Mouse (Mus musculus) thymus, adult 2 months (tissue): ENCODE measurements around the gene Calr.

Source experiments
- CTCF ChIP-seq: fragments of 200-500 bp; IDR thresholded peaks from 2 replicates; pipeline ENCODE4 v1.5.1; 2012; ENCODE audit warnings: mild to moderate bottlenecking, control low read depth, low read length, moderate library complexity, borderline replicate concordance; ENCODE audit not compliant: control insufficient read depth, poor library complexity, insufficient read depth; ENCODE audit errors: extremely low read depth
- POLR2A ChIP-seq: fragments of 200-500 bp; IDR thresholded peaks from 2 replicates; pipeline ENCODE4 v1.6.1; 2012; ENCODE audit warnings: mild to moderate bottlenecking, low read length, control low read depth, moderate library complexity; ENCODE audit not compliant: control insufficient read depth, poor library complexity, insufficient read depth; ENCODE audit errors: extremely low read depth

DNA sequence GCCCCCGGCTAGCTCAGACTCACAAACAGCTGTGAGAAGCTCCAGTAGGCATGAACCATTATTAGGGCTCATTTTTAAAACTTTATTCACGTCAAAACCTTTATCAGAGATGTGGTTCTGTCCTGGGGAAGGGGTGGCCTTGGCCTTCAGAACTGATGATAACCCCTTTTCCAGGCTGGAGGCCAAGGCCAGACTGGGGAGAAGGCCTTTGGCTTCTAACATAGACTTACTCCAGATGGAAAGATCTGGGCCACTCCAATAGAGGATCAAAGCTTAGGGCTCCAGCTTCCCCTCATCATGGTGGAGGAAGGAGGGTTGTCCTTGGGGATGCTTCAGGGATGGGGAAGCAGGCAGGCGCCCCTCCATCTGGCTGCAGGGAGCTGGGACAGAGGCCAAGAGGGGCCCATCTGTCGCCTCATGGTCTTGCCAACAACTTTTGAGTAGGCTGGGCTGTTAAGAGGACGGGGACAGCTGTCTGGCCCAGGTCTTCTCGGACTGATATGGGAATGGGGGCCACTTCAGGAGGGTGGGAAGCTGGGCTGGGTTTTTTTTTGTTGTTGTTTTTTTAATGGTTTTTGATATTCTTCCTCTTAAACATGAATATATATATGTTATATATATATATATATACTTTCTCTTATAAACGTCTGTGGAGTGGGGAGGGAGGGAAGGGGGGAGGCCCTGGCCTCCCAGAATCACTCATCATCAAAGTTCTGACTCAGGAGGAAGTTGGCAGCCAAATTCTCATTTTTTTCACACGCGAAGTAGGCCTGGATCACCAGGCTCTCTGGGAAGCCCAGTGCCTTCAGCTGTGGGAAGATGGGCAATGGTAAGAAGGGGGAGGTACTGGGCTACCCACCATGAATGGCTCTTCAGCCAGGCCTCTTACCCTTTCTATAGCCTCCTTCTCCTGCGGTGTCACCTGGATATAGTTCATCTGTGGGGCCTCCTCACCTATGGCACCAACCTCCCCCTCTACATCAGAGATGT is 11.6 kb downstream of the Calr start:
- TF ChIP-seq CTCF: no peak
- no peak for TF ChIP-seq POLR2A
